In the genomic region with DNA sequence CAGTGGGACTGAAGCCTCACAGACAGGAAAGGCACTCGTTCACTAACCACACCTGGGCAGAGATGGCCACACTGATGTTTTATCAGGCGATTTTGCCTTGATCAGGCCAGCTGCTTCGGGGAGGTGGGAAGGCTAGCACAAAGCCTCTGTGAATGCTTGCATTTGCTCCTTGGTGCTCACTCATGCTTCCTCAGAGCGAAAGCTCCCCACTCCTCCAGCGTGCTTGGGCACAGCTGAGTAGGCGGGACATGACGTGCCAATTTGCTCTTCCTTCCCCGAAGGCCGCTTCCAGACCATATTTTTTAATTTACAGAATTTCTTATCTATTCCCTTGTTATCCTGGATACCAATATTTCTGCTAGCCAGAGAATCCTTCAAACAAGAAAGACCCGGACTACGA, we compare ENCODE assay signal across 18 mouse cellular contexts.
DNase-seq lines count a peak whose midpoint lies in the region; TF ChIP-seq lines count a peak whose summit lies in the region.
"Had no signal": no experiment of that assay in that cellular context is flagged by ENCODE, and none has a peak within 500 bp of the region (broad histone marks: within the 10 kb centered on the region; RNA-seq: fewer than 3 reads in every experiment).

No protein-coding gene starts in this region.

- no peak overlapping the region for H3K27ac ChIP-seq in testis, adult 2 months (ENCODE audit: control insufficient read depth, insufficient read depth, low read depth, low read length)
- H3K27ac ChIP-seq: embryonic facial prominence, embryonic 10.5 days; embryonic facial prominence, embryonic 12.5 days; forebrain, embryonic 13.5 days; forebrain, embryonic 15.5 days had no signal

- no peak for TF ChIP-seq POLR2A in testis, adult 2 months (IDR thresholded peaks at IDR 0.05; ENCODE audit: control insufficient read depth, low read depth, low read length)

- H3K4me3 ChIP-seq in testis, adult 2 months (ENCODE audit: control insufficient read depth, low read depth, low read length) = peak overlapping the region; percentile 3; the same call in 1 of the 2 replicates
- H3K4me3 ChIP-seq: embryonic facial prominence, embryonic 10.5 days; embryonic facial prominence, embryonic 12.5 days; forebrain, embryonic 13.5 days; forebrain, embryonic 15.5 days had no signal

- H3K4me1 ChIP-seq in testis, adult 2 months (ENCODE audit: control insufficient read depth, insufficient read depth, low read length) = peaks cover 4% of the 10 kb centered on the region
- H3K4me1 ChIP-seq: embryonic facial prominence, embryonic 12.5 days; forebrain, embryonic 13.5 days; forebrain, embryonic 15.5 days had no signal

- no peak for TF ChIP-seq CTCF in testis, adult 2 months (IDR thresholded peaks at IDR 0.05; ENCODE audit: control insufficient read depth, insufficient read depth, insufficient replicate concordance, low read depth, low read length)

- DNase-seq in right cerebral cortex, adult 18-20 months = peak; percentile 40
- DNase-seq in right cerebral cortex, postnatal 14 days = no peak
- DNase-seq in testis, postnatal 14 days (ENCODE audit: low spot score) = no peak
- DNase-seq in urinary bladder, adult 18-20 months (ENCODE audit: low spot score in 2 of 2) = no peak
- DNase-seq: adrenal gland, adult 2 months; adrenal gland, postnatal 10 days; adrenal gland, postnatal 25 days; cerebellum, adult 11-12 months; cerebellum, adult 2 months; cerebellum, adult 9-10 months; cerebellum, postnatal 10 days; cerebellum, postnatal 25 days; forebrain, postnatal 0 days had no signal

- H3K27me3 ChIP-seq in testis, adult 2 months (ENCODE audit: control insufficient read depth, insufficient read depth, low read length) = no peaks in the 10 kb centered on the region
- H3K27me3 ChIP-seq: embryonic facial prominence, embryonic 12.5 days; forebrain, embryonic 13.5 days; forebrain, embryonic 15.5 days had no signal

- no peaks in the 10 kb centered on the region for H3K36me3 ChIP-seq in testis, adult 2 months (ENCODE audit: control insufficient read depth, insufficient read depth, low read length)
- H3K36me3 ChIP-seq: embryonic facial prominence, embryonic 10.5 days; embryonic facial prominence, embryonic 12.5 days; forebrain, embryonic 15.5 days had no signal
